Mouse (Mus musculus) frontal cortex, postnatal 14 days (tissue): Measurements from ENCODE around the gene Cacna2d1.
A peak's percentile ranks its signal among the peaks of the same experiment; 100 is the strongest.

ENCODE experiments used
- DNase-seq, 2 experiments: peaks; one replicate each; pipeline ENCODE4 v3.0.0; 2022; ENCODE audit warnings: low spot score in 2 of 2

Gene Cacna2d1

GRCm38 (mm10) chr5:16277058-16277457 lies 342.6 kb downstream of the Cacna2d1 start:
- no peak for DNase-seq

GRCm38 (mm10) chr5:16281229-16281628 lies 346.7 kb downstream of the Cacna2d1 start:
- DNase-seq, result no peak

GRCm38 (mm10) chr5:16293223-16293622 lies 358.7 kb downstream of the Cacna2d1 start:
- DNase-seq, result peak in 1 of 2 experiments; percentile 17

GRCm38 (mm10) chr5:16293825-16294224 lies 359.3 kb downstream of the Cacna2d1 start:
- DNase-seq, result no peak

GRCm38 (mm10) chr5:16294708-16295107 lies 360.2 kb downstream of the Cacna2d1 start:
- no peak for DNase-seq

GRCm38 (mm10) chr5:16297170-16297771 lies 362.8 kb downstream of the Cacna2d1 start:
- no peak for DNase-seq

GRCm38 (mm10) chr5:16299631-16300030 lies 365.1 kb downstream of the Cacna2d1 start:
- DNase-seq, result no peak

- peak; percentile 24 to 77 for DNase-seq
Measured at GRCm38 (mm10) chr5:16309168-16310006, 374.9 kb downstream of the Cacna2d1 start.

- DNase-seq, result no peak
Measured at GRCm38 (mm10) chr5:16314242-16314641, 379.8 kb downstream of the Cacna2d1 start.

- no peak for DNase-seq
Measured at GRCm38 (mm10) chr5:16315983-16316390, 381.5 kb downstream of the Cacna2d1 start.

- DNase-seq, result no peak
Measured at GRCm38 (mm10) chr5:16317680-16318242, 383.3 kb downstream of the Cacna2d1 start.

GRCm38 (mm10) chr5:16326610-16327009 lies 392.1 kb downstream of the Cacna2d1 start:
- DNase-seq, result no peak

GRCm38 (mm10) chr5:16345393-16345792 lies 410.9 kb downstream of the Cacna2d1 start:
- DNase-seq, result no peak

- DNase-seq, result no peak
Measured at GRCm38 (mm10) chr5:16355816-16356215, 421.3 kb downstream of the Cacna2d1 start.

GRCm38 (mm10) chr5:16357709-16358108 lies 423.2 kb downstream of the Cacna2d1 start:
- no peak for DNase-seq

- DNase-seq, result no peak
Measured at GRCm38 (mm10) chr5:16362076-16362475, 427.6 kb downstream of the Cacna2d1 start.

- no peak for DNase-seq
Measured at GRCm38 (mm10) chr5:16363171-16363570, 428.7 kb downstream of the Cacna2d1 start.

- no peak for DNase-seq
Measured at GRCm38 (mm10) chr5:16370706-16371105, 436.2 kb downstream of the Cacna2d1 start.

GRCm38 (mm10) chr5:16373966-16374365 lies 439.5 kb downstream of the Cacna2d1 start:
- no peak for DNase-seq

GRCm38 (mm10) chr5:16376329-16376908 lies 441.9 kb downstream of the Cacna2d1 start:
- DNase-seq, result no peak

- DNase-seq, result no peak
Measured at GRCm38 (mm10) chr5:16410011-16410410, 475.5 kb downstream of the Cacna2d1 start.

GRCm38 (mm10) chr5:16414693-16415092 lies 480.2 kb downstream of the Cacna2d1 start:
- no peak for DNase-seq
